Mouse (Mus musculus) embryonic facial prominence, embryonic 12.5 days (tissue): ENCODE data around the gene Dgkq. TPM values are rescaled to one million over a fixed set of nuclear protein-coding genes. Genes with fewer than 3 reads are reported as not detected.

Source experiments
- ATAC-seq: fragments of 200-750 bp; cut with Nextera tagmentation; 2 replicates; pipeline ENCODE4 v1.8.0; 2017; ENCODE audit not compliant: insufficient number of reproducible peaks, insufficient read depth, low FRiP score, low TSS enrichment
- H3K27ac ChIP-seq: fragments of 300-500 bp; sonication (generic); 2 replicates; pipeline ENCODE4 v1.5.1; 2016; ENCODE audit warnings: mild to moderate bottlenecking
- H3K27me3 ChIP-seq: fragments of 300-500 bp; sonication (generic); 2 replicates; pipeline ENCODE4 v1.6.1; 2016; ENCODE audit warnings: mild to moderate bottlenecking, moderate library complexity
- H3K36me3 ChIP-seq: fragments of 300-500 bp; sonication (generic); 2 replicates; pipeline ENCODE4 v1.6.1; 2016; ENCODE audit warnings: mild to moderate bottlenecking
- H3K4me1 ChIP-seq: fragments of 300-500 bp; sonication (generic); 2 replicates; pipeline ENCODE4 v1.6.1; 2016
- H3K4me2 ChIP-seq: fragments of 300-500 bp; sonication (generic); replicated peaks from 2 replicates; pipeline ENCODE4 v1.6.1; 2016; ENCODE audit warnings: mild to moderate bottlenecking, moderate library complexity
- H3K4me3 ChIP-seq: fragments of 300-500 bp; sonication (generic); 2 replicates; pipeline ENCODE4 v1.5.1; 2016; ENCODE audit warnings: mild to moderate bottlenecking
- H3K9ac ChIP-seq: fragments of 300-500 bp; sonication (generic); 2 replicates; pipeline ENCODE4 v1.6.1; 2016; ENCODE audit warnings: mild to moderate bottlenecking, moderate library complexity
- H3K9me3 ChIP-seq: fragments of 300-500 bp; sonication (generic); 2 replicates; pipeline ENCODE4 v1.6.1; 2016; ENCODE audit warnings: mild to moderate bottlenecking, moderate library complexity
- WGBS: fragments of 180-500 bp; shearing (Covaris S2); methylation state at CpG from one replicate; pipeline ENCODE4 v1.1.7; 2016; 5-methylcytosine and 5-hydroxymethylcytosine counted together
- polyA plus RNA-seq: library from polyadenylated mRNA; unstranded; fragments of >200 nt; fragmentation: Nextera tagmentation; extraction: Ambion mirVana; gene quantifications from 2 replicates; pipeline ENCODE4 v1.2.1, GENCODE M21; 2016

Dgkq gene
- polyA plus RNA-seq, 1 experiment from 2014 or later, result 16.6 TPM

DNA sequence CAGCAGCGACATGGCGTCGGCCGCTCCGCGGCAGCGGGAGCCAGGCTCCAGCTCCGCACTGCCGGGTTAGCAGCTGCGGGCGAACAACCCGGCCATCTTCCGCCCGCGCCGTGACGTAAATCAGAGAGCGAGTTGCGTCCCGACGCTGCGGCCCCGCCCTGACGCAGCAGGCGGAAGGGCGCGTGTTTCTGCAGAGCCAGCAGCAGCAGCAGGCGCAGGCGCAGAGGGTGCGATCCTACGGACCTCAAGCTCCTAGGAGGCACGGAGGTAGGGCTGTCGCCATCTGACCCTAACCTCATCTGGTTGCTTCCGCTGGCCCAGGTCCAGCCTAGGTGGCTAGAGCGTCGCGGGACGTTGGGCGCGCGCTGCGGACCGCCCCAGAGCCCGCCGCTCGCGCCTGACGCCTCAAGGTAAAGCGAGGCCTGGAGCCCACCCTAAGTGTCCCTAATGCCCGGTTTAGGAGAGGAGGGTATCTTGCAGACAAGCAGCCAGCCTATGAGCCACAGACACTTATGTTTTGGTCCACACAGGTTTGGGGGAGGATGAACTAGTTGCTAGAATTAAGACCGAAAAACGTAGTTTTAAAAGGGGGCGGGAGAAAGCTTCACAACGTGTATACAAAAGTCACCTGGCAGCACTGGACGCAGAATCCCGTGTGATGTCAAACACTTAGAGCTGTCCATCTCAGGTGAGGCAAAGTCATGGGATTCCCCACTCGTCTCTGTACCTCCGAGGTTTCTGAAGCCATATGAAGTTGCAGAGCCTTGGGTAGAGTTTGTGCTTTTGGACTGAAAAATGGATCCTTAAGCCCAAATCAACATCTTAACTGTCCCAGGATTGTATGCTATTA is 39.6 kb downstream of the Dgkq start, which contains the start of the genes Gak and Tmem175:
Gak (minus strand) TSS at position 122 of the 850 bp plus-strand sequence.
Tmem175 (plus strand) TSS at position 137 of the 850 bp plus-strand sequence.
- peak within 1 kb of the TSS; percentile 96 for H3K4me3 ChIP-seq
- peak; percentile 93 for ATAC-seq
- H3K27ac ChIP-seq, result peak within 1 kb of the TSS; percentile 81
- H3K4me1 ChIP-seq, result peaks cover 12% of the 10 kb centered on the region
- H3K36me3 ChIP-seq, result no peaks in the 10 kb centered on the region
- H3K9ac ChIP-seq, result peak within 1 kb of the TSS; percentile 96
- 1% methylated on average over 58 of the region's 58 CpGs for WGBS
- peak within 1 kb of the TSS; percentile 79 for H3K4me2 ChIP-seq
- H3K27me3 ChIP-seq, result no peaks in the 10 kb centered on the region
- no peaks in the 10 kb centered on the region for H3K9me3 ChIP-seq

DNA sequence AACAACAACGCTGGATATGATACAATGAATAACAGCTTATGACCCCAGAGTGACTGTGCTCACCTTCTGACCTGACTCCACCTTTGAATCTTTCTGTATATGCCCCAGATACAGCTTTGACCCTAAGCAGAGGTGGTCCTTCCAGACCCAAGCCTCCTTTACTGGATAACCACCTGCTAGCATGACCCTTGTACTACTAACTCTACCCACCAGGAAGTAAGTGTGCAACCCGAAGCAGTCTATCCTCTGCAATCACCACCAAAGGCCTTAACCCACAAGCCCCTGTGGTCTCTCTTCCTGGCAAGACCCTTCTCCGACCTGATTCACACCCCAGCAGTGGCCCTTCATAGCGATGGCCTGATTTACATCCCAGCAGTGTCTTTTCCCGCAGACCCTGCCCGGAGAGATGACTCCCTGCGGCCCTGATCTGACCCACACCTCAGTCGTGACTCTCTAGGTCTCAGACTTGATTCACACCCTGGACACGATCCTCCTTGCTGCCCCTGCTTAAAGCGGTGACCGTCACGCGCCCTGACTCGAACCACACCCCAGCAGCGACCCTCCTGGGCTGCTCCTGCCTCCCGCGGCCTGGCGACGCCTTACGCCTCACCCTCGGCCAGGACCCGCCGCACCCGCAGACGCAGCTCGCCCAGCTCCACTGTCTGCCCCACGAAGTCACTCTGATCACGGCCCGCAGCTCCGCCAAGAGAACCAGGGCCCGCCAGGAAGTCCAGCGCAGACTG is 40.4 kb downstream of the Dgkq start:
- Histone ChIP-seq H3K9ac (peak overlapping the region; percentile 96), H3K27me3 (no peaks in the 10 kb centered on the region), H3K4me1 (peaks cover 12% of the 10 kb centered on the region), H3K36me3 (peaks cover 7% of the 10 kb centered on the region; the same call in 1 of the 2 replicates), H3K4me2 (peak overlapping the region; percentile 79), H3K4me3 (peak overlapping the region; percentile 96), H3K27ac (peak overlapping the region; percentile 81), H3K9me3 (no peaks in the 10 kb centered on the region)
- ATAC-seq, result peak; percentile 86
- WGBS, result 2% methylated on average over 32 of the region's 32 CpGs

DNA sequence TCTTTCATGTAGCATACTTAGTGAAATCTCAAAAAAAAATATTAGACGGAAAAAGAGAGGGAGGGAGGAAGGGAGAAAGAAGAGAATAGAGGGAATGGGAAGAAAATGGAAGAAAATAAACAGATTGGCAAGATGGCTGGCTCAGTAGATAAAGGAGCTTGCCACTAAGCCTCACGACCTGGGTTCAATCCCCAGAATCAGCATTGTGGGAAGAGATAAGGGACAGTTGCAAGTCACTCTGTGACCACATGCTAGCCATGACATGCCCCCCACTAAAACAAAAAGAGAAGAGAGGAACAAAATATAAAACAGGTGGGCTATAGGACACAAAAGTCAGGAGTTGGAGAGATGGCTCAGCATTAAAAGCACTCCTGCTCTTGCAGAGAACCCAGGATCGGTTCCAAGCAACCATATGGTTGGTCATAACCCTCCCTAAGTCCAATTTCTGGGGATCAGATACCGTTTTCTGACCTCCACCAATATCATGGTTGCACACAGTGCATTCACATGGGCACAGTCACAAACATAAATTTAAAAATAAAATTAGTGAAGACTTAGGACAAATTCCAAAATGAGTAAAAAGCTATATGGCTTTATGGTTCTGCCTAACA is 43.3 kb downstream of the Dgkq start:
- ATAC-seq, result no peak
- Histone ChIP-seq H3K4me3 (no peak overlapping the region), H3K27ac (no peak overlapping the region), H3K4me2 (no peak overlapping the region), H3K36me3 (peaks cover 28% of the 10 kb centered on the region), H3K9ac (no peak overlapping the region), H3K4me1 (peaks cover 12% of the 10 kb centered on the region), H3K9me3 (no peaks in the 10 kb centered on the region), H3K27me3 (no peaks in the 10 kb centered on the region)
- 88% methylated on average over 4 of the region's 4 CpGs for WGBS

DNA sequence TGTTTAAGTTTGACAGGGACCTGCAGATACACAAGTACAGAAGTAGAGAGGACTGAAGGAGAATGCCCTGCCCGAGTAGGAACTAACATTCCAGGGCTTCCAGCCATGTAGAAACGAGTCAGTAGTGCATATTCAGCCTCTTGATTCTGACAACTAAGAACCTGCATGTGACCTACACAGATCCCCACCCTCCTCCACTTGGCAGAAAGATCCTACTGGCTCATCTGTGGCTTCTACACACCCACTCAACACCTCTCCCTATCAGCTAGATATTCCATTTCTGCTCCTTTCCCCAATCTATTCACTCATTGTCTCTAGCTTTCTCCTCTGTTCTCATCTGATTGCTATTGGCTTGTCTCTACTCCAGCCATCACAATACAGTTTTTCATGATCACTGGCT is 47.6 kb downstream of the Dgkq start:
- H3K9me3 ChIP-seq, result no peaks in the 10 kb centered on the region
- no peak overlapping the region for H3K4me2 ChIP-seq
- peaks cover 47% of the 10 kb centered on the region for H3K36me3 ChIP-seq
- no peaks in the 10 kb centered on the region for H3K27me3 ChIP-seq
- no peak overlapping the region for H3K9ac ChIP-seq
- no peak overlapping the region for H3K27ac ChIP-seq
- WGBS, result 79% methylated on average over 2 of the region's 2 CpGs
- H3K4me3 ChIP-seq, result no peak overlapping the region
- ATAC-seq, result no peak
- H3K4me1 ChIP-seq, result no peaks in the 10 kb centered on the region

DNA sequence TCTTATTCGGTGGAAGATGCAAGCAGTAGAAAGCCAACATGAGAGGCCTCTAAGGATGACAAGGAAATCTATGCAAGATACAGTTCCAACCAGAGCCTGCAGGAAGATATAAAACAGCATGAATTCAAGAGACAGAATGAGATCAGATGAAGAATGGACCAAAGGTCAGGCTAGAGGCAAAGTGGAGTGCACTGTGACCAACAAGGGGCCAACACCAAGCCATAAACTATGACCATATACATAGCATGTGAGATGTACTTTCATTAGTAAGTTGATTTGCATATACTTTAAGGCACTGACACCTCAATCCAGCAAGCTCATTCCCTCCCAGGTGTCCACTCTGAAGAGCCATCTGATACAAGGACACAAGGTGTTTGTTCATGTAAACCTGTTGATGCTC is 59.0 kb downstream of the Dgkq start:
- Histone ChIP-seq H3K4me1 (no peaks in the 10 kb centered on the region), H3K27me3 (no peaks in the 10 kb centered on the region), H3K9me3 (no peaks in the 10 kb centered on the region), H3K9ac (no peak overlapping the region), H3K4me3 (no peak overlapping the region), H3K36me3 (peaks cover 78% of the 10 kb centered on the region), H3K27ac (no peak overlapping the region), H3K4me2 (no peak overlapping the region)
- 94% methylated on average over 1 of the region's 1 CpGs for WGBS
- no peak for ATAC-seq

DNA sequence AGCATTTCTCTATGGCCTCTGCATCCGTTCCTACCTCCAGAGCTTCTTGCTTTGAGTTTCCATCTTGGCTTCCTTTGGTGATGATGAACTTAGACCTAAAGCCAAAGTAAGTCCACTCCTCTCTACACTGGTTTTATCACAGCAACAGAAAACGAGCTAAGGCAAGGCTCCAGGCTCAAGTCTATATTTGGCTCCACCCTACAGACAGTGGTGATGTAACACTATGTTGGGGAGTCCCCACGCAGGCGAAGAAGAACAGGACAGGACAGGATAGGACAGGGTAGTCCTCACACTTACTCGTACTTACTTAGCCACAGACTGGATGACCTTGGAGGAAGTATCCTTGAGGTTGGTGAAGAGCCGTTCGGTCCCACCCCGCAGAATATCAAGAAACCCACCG is 66.9 kb downstream of the Dgkq start:
- no peak overlapping the region for H3K27ac ChIP-seq
- no peaks in the 10 kb centered on the region for H3K27me3 ChIP-seq
- H3K4me2 ChIP-seq, result no peak overlapping the region
- no peaks in the 10 kb centered on the region for H3K9me3 ChIP-seq
- no peak for ATAC-seq
- H3K9ac ChIP-seq, result no peak overlapping the region
- no peaks in the 10 kb centered on the region for H3K4me1 ChIP-seq
- H3K4me3 ChIP-seq, result no peak overlapping the region
- H3K36me3 ChIP-seq, result peaks cover 82% of the 10 kb centered on the region
- 94% methylated on average over 9 of the region's 9 CpGs for WGBS

DNA sequence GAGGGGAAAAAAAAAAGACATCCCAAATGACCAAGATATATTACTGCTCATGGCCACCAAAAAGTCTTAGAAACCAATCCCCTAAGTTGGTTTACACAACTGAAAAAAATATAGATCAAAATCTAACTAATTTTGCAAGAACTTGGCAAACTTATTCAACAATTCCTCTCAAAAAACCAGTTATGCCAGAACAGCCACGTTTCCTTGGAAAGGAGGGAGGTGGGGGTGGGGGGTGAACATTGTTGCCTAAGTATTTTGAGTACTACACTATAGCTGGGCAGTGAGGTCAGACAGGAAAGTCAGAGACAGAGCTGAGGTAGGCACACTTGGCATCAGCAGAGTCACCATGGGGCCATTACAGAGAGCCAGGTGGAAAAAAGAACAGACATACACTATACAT is 69.5 kb downstream of the Dgkq start:
- no peak for ATAC-seq
- Histone ChIP-seq H3K4me2 (no peak overlapping the region), H3K9ac (no peak overlapping the region), H3K9me3 (no peaks in the 10 kb centered on the region), H3K4me3 (no peak overlapping the region), H3K27me3 (no peaks in the 10 kb centered on the region), H3K36me3 (peaks cover 84% of the 10 kb centered on the region), H3K27ac (no peak overlapping the region), H3K4me1 (no peaks in the 10 kb centered on the region)
- WGBS, result 85% methylated on average over 1 of the region's 1 CpGs

Other genes starting within 250 kb of the Dgkq start
- gene Atp5k, start 235.2 kb downstream of the Dgkq start, polyA plus RNA-seq, result 453 and 457 TPM in 2 replicates
- gene Mfsd7a, start 220.8 kb downstream of the Dgkq start, polyA plus RNA-seq, result 0.18 TPM in 2 replicates
- gene Pcgf3, start 208.4 kb downstream of the Dgkq start, polyA plus RNA-seq, result 30.6 and 34.7 TPM in 2 replicates
- gene Cplx1, start 119.6 kb downstream of the Dgkq start, polyA plus RNA-seq, result 3.5 and 4.3 TPM in 2 replicates
- gene Gak, start 39.9 kb downstream of the Dgkq start, polyA plus RNA-seq, result 53.5 and 55.2 TPM in 2 replicates
- gene Tmem175, start 39.9 kb downstream of the Dgkq start, polyA plus RNA-seq, result 22.3 and 22.6 TPM in 2 replicates
- gene Idua, start 9.3 kb downstream of the Dgkq start, polyA plus RNA-seq, result 13.4 and 14.5 TPM in 2 replicates
- gene Slc26a1, start 5.9 kb upstream of the Dgkq start, polyA plus RNA-seq, result 1.3 and 1.8 TPM in 2 replicates
- 45.4 and 46.8 TPM in 2 replicates for gene Fgfrl1, start 22.7 kb upstream of the Dgkq start, polyA plus RNA-seq
- gene Rnf212, start 105.3 kb upstream of the Dgkq start, polyA plus RNA-seq, result 0.37 and 0.54 TPM in 2 replicates
- gene Tmed11, start 125.7 kb upstream of the Dgkq start, polyA plus RNA-seq, result not detected in 2 replicates
- not detected in 2 replicates for gene Vmn2r8, start 139.2 kb upstream of the Dgkq start, polyA plus RNA-seq
- not detected in 2 replicates for gene Vmn2r9, start 182.9 kb upstream of the Dgkq start, polyA plus RNA-seq